Mouse (Mus musculus) brain, embryonic 14.5 days (tissue): ENCODE measurements at regions not wholly inside any gene's neighbourhood (a gene's known extent, or its start where the extent isn't known, plus 50 kb on each side); places are given as distances from the start of the nearest gene placed in this dataset.

Experiments
- CTCF ChIP-seq: fragments of 200-500 bp; IDR thresholded peaks from 2 replicates; pipeline ENCODE4 v1.5.1; 2012; ENCODE audit warnings: inconsistent platforms, mild to moderate bottlenecking, moderate library complexity, borderline replicate concordance; ENCODE audit not compliant: insufficient read depth, insufficient read length; ENCODE audit errors: extremely low read depth
- POLR2A ChIP-seq: fragments of 200-500 bp; IDR thresholded peaks from 2 replicates; pipeline ENCODE4 v1.6.1; 2012; ENCODE audit warnings: mild to moderate bottlenecking, inconsistent platforms, borderline replicate concordance; ENCODE audit not compliant: poor library complexity, insufficient read depth, insufficient read length, severe bottlenecking; ENCODE audit errors: extremely low read depth

DNA sequence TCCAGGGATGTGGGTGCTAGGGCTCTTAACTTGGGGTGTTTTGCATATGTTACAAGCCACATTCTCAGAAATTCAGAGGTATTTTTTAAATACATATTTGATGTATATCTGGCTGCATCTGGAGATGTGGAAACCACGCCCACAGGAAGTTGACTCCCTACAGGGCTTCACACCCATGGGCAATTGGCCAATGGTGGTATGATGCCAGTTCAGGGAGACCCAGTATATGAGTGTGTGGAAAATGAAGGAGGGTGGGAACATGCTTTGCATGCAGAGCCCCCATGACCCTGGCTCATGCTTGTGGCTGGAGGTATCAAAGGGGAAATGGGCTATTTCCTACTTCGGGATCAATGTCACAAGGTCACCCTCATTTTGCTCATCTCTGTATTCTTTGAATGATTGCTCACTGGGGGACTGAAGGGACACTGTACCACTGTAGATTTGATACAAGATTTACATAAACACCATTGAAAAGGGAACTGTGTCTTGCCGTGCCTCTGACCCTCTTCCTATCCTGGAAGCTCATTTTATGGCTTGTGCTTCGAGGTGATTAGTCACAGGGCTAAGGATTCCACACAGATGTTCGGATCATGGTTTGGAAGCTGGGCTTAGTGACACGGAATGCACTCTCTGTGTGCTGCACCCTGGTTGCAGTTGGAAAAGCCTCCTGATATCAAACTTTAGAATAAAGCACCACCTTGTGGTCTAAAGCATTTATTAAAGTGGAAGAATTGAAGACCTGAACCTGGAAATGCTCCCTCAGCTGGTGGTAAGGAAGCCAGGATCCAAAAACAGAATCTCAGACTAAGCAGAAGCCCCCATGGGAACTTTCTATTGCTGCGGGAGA is 56.8 kb upstream of the Edn1 start:
- peak; percentile 44; the same call in 1 of the 2 replicates for TF ChIP-seq CTCF
- TF ChIP-seq POLR2A, result no peak
